Mouse (Mus musculus): ENCODE results near the gene Cyb5r1.
A peak's percentile ranks its signal among the peaks of the same experiment; 100 is the strongest.

Gene Cyb5r1

GRCm38 (mm10) chr1:134405509-134406413 lies at the start of gene Cyb5r1:
Cyb5r1 (plus strand) TSS chr1:134405559.
- peak; percentile 93 for DNase-seq (ENCODE audit: inconsistent ontology term)

GRCm38 (mm10) chr1:134357461-134357860 lies 47.9 kb upstream of the Cyb5r1 start:
- no peak for DNase-seq (ENCODE audit: inconsistent ontology term)

GRCm38 (mm10) chr1:134360656-134361055 lies 44.7 kb upstream of the Cyb5r1 start:
- peak; percentile 7 for DNase-seq (ENCODE audit: inconsistent ontology term)

DNA sequence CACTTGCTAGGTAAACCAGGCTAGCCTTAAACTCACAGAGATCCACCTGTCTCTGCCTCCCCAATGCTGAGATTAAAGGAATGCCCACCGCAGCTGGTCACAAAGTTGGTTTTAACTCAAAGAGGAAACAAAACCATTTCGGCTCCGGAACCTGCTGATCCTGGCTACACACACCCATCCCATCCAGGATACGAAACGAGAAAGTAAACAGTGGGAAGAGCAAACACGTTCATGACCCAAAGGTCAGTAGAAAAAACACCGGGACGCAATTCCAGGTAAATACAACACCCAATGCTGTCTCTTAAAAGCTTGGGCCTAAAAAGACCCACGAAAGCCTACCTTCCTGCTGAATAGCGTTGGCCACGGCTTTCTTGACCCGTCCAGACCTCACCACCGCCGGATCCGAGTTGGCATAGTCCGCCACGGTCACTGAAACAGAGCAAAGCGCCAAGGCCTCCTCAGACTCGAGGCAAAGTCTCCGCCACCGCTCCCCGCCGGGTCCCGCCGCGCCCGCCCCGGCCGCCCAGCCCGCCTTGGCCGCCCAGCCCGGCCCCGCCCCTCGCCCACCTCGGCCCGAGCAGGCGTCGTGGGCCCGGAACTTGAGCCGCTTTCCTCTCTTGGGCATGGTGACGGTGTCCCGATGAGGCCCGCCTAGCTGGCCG lies 44.0 kb upstream of the Cyb5r1 start:
- DNase-seq (ENCODE audit: inconsistent ontology term) = no peak

DNA sequence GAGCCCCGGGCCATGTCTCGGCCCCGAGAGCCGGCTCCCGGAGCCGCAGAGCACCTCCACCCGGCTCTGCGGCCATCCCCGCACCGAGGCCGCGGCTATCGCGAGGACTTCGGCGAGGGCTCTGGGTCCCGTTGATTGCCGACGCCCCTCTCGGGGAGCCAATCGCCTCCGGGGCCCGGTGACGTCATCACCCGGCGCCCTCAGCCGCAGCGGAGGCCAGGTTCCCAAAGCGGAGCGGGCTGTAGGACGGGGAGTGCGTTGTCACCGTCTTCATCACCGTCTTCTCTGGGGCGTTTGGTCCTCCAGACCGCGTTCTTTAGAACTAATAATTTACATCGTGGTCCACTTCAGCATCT lies 43.5 kb upstream of the Cyb5r1 start, which contains the start of gene Tmem183a:
Gene Tmem183a, minus strand, starts transcription at position 123 of the 356 bp plus-strand sequence.
- peak; percentile 98 for DNase-seq (ENCODE audit: inconsistent ontology term)

DNA sequence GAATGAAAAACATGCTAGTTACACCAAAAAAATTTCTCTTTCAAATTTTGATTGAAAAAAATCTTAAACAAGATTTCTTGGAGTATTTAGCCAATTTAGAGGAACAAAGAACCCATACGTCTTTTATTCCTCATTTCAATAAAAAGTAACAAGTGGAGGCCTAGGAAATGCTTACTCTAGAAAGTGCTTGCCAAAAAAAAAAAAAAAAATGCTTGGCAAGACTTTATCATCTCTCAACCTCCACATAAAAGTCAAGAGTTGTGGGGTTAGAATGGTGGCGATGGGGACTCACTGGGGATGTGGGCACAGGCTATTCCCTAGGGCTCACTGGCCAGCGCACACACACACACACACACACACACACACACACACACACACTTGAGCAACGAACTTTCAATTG lies 42.2 kb upstream of the Cyb5r1 start:
- no peak for DNase-seq (ENCODE audit: inconsistent ontology term)

DNA sequence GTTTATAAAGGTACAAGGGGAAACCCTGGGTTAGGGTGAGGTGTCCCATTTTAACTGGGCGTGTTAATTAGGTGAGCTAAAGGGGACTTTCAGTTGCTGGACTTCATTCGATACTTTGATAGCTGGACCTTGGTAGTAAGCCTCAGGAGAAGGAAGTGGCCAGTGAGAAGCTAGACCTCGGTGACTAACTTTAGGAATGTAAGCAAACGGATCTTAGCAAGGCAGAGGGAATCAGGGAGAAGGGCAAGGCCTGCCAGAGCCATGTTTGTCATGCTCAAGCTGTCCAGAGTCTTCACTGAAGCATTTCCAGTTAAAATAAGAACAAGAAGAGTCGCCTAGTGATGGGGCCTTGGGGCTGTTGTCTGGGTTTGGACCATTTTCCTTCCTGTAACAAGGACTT lies 39.9 kb upstream of the Cyb5r1 start:
- DNase-seq (ENCODE audit: inconsistent ontology term) = no peak

GRCm38 (mm10) chr1:134368777-134369337 lies 36.5 kb upstream of the Cyb5r1 start:
- DNase-seq (ENCODE audit: inconsistent ontology term) = peak; percentile 27

DNA sequence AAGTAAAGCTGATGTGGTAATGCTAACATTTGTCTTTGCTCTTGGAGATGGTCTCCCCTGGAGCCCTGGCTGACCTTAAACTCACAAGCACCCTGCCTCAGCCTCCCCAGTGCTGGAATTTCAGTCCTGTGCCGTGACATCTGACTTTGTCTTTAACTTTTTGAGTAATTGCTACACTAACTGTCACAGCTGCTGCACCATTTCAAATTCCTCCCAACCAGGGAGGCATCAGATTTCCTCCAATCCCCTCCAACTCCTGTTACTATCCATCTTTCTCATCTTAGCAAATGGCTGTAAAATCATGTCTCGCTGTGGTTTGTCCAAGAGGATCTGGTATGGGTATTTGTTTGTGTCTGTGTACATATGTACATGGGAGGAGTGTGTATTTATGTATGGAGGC lies 31.2 kb upstream of the Cyb5r1 start:
- no peak for DNase-seq (ENCODE audit: inconsistent ontology term)

GRCm38 (mm10) chr1:134381051-134381450 lies 24.3 kb upstream of the Cyb5r1 start:
- no peak for DNase-seq (ENCODE audit: inconsistent ontology term)

DNA sequence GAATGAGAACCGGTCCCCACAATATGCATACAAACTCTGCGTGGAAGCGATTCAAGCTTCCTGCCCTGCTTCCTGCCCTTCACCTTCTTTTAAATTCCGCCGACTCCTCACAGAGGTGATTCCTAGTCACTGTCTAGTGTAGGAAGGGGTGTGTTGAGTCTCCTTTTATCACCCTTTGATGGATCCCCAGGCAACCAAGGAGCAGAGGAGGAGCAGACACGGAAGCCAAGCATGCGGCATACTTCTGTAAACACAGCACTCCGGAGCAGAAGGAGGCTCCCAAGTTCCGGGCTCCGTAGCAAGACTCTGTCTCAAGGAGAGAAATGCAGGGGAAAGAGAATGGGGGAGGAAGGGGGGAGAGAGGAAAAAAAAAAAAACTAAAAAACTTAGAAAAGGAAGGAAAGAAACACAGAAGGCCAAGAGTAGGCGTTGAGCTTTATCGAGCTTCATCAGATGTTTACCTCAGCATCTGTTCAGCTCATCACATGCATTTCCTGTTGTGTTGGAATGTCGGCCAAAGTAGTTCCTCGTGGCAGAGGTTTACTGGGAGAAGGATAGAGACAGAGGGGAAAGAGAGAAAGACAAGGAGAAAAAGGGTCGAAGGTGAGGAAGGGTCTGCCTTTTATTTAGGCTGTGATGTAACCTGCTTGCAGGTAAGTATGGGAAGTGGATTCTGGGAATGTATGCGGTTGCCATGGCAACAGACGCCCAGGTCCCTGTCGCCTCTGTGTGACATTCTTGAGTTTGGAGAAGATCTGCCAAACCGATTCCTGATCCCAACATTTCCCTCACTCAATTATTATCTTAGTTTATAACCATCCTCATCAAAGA lies 23.3 kb upstream of the Cyb5r1 start:
- peak; percentile 24 for DNase-seq (ENCODE audit: inconsistent ontology term)

- no peak for DNase-seq (ENCODE audit: inconsistent ontology term)
These were observed 20.8 kb upstream of the Cyb5r1 start for GRCm38 (mm10) chr1:134384581-134384980.

DNA sequence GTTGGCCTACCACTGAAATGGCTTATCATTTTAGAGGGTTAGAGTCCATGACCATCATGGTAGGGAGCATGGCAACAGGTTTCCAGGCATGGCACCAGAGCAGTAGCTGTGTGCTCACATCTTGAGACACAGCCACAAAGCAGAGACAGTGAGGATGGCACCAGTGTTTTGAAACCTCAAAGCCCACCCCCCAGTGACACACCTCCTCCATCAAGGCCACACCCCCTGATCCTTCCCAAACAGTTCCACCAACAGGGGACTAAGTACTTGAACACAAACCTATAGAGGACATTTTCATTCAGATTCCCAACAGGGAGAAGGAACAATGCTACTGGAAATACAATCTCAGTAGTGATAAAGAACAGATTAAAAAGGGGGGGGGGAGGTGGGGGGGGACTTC lies 20.2 kb upstream of the Cyb5r1 start:
- no peak for DNase-seq (ENCODE audit: inconsistent ontology term)

DNA sequence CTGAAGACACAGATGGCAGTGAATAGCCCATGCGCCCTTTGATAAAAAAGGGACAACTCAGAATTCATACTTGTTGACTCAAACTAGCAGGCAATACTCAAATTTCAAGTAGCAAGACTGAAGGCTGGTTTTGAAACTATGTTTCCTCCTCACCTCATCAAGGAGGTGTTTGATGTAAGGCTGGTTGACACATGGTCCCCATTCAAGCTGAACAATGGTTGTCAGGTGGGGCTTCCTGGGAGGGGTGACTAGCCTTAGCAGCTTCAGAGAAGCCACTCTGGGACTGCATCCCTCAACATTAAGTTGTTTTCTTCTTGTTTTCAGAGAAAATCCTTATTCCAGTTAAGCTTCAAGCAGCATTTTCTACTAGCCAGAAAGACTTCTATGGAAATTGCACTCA lies 19.7 kb upstream of the Cyb5r1 start, which contains the start of gene 4933406M09Rik:
Gene 4933406M09Rik, plus strand, starts transcription at position 275 of the 400 bp plus-strand sequence.
- DNase-seq (ENCODE audit: inconsistent ontology term) = no peak

GRCm38 (mm10) chr1:134393827-134394226 lies 11.5 kb upstream of the Cyb5r1 start:
- no peak for DNase-seq (ENCODE audit: inconsistent ontology term)

- DNase-seq (ENCODE audit: inconsistent ontology term) = no peak
These were observed 7.1 kb upstream of the Cyb5r1 start for GRCm38 (mm10) chr1:134398210-134398609.

GRCm38 (mm10) chr1:134399735-134400134 lies 5.6 kb upstream of the Cyb5r1 start:
- DNase-seq (ENCODE audit: inconsistent ontology term) = no peak

DNA sequence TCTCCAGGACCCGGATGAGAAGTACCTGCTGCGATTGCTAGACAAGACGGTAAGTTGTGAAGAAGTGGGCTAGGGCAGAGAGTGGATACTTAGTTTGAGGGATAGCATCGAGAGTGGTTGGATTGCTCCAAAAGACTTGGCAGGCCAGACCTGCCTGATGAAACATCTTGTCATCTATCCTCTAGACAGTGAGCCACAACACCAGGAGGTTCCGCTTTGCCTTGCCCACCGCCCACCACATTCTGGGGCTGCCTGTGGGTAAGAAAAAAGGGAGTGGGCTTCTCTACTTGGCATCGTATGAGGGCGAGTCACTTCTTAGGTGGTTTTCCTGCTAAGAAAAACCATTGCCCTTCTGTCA lies 1.0 kb downstream of the Cyb5r1 start:
- peak; percentile 70 for DNase-seq (ENCODE audit: inconsistent ontology term)

DNA sequence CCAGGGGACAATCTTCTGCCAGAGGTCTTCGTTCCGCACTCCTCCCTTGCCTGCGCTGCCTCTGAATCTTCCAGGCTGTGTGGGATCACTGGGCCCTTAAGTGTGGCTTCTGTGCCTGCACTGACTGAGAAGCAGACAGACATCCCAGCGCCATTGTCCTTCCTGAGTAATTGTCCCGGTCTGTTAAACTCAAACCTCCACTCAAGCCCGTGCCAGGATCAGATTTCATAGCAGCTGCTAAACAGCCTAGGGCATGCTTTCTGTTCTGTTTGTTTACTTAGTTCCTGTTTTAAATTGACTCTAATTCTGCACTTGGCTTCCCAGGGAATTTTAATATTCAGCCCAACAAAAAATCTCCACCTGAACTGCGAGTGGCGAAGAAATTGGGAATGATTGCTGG lies 2.7 kb downstream of the Cyb5r1 start:
- no peak for DNase-seq (ENCODE audit: inconsistent ontology term)

DNA sequence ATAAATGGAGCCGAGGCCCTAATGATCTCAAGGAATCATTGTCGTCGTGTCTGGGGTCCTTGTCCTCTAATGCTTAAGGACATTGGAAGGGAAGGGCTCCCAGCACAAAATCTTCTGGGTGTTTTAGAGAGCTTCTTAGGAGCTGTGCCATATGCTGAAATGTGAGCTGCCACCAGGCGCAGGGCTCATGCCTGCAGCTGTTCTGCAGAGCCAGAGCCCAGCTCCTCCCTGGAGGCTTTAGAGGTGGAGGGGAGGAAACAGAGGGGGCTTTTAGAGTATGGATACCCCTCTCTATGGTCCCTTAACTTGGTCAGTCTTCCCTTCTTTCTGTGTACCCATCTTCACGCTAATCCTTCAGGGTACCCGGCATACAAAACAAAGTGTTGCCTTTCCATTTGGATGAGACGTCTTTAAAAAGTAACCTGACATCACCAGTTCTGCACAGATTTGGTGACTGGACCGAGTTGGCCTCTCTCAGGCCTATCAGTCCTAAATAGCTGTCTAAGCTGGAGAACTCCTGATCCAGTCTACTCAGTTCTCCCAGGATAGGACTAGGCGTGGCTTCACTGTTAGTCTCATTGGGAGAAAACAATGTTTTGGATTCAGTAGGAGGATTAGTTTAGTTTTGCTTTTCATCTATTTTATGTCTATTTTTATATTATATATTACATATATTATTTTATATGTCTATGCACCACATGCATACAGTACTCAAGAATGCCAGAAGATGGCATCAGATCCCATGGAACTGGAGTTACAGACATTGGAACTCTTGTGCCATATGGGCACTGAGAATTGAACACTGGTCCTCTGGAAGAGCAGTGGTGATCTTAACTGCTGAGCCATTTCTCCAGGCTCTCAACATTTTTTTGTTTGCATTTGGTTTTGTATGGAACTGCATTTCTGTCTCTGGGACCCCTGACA lies 6.6 kb downstream of the Cyb5r1 start:
- DNase-seq (ENCODE audit: inconsistent ontology term) = no peak

DNA sequence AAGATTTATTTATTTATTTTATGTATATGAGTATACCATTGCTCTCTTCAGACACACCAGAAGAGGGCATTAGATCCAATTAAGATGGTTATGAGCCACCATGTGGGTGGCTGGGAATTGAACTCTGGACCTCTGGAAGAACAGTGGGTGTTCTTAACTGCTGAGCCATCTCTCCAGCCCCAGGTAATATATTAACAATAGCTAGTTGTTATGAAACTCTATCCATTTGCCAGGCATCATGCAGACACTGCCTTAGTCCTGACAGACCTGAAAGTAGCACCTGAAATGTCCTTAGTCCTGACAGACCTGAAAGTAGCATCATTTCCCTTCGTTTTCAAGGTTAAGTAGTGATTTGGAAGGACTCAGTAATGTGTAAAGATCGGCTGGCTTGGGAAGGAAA lies 8.7 kb downstream of the Cyb5r1 start:
- DNase-seq (ENCODE audit: inconsistent ontology term) = no peak

Measured in Muller cell, postnatal 12 days (primary cell).